Mouse (Mus musculus): ENCODE measurements around the gene Strn4. TPM values are rescaled to one million over a fixed set of nuclear protein-coding genes. Genes with fewer than 3 reads are reported as not detected.

Gene Strn4
- total and polyA plus RNA-seq, 3 experiments = 55.8 to 93.5 TPM; not detected in 1

- peaks cover 0 to 3% of the 10 kb centered on the region in 2 experiments; a peak in 1 of 4 replicates for H3K36me3 ChIP-seq (ENCODE audit: control insufficient read depth in 1 of 2, insufficient read depth in 2 of 2, low read length in 2 of 2)
- H3K9me3 ChIP-seq (replicated peaks; ENCODE audit: insufficient read depth, low read length) = no peaks in the 10 kb centered on the region
- no peak for DNase-seq (ENCODE audit: low read depth, low spot score)
- no peak for TF ChIP-seq ZMIZ1 (IDR thresholded peaks at IDR 0.05; ENCODE audit: low read depth, low read length)
- no peaks in the 10 kb centered on the region for H3K27me3 ChIP-seq (ENCODE audit: control insufficient read depth in 1 of 2, insufficient read depth in 2 of 2, low read length in 2 of 2)
- H3K9ac ChIP-seq (ENCODE audit: control insufficient read depth, low read depth, low read length, poor library complexity, severe bottlenecking) = no peak overlapping the region
- H3K27ac ChIP-seq (ENCODE audit: control insufficient read depth, low read depth, low read length) = no peak overlapping the region
- no peak overlapping the region for H3K4me3 ChIP-seq (ENCODE audit: control insufficient read depth in 1 of 2, insufficient read depth in 1 of 2, low read depth in 2 of 2, low read length in 2 of 2)
- peaks cover 3% of the 10 kb centered on the region; the same call in 1 of the 2 replicates for H3K79me2 ChIP-seq (ENCODE audit: control insufficient read depth, insufficient read depth, low read length, poor library complexity)
- peaks cover 0 to 5% of the 10 kb centered on the region in 2 experiments; a peak in 3 of 4 replicates for H3K4me1 ChIP-seq (ENCODE audit: control insufficient read depth in 1 of 2, insufficient read depth in 2 of 2, low read length in 2 of 2)
Measured at GRCm38 (mm10) chr7:16839427-16840108, 23.9 kb downstream of the Strn4 start.

GRCm38 (mm10) chr7:16840109-16840491, 24.4 kb downstream of the Strn4 start:
- H3K79me2 ChIP-seq (ENCODE audit: control insufficient read depth, insufficient read depth, low read length, poor library complexity) = peaks cover 3% of the 10 kb centered on the region; the same call in 1 of the 2 replicates
- H3K27me3 ChIP-seq (ENCODE audit: control insufficient read depth in 1 of 2, insufficient read depth in 2 of 2, low read length in 2 of 2) = no peaks in the 10 kb centered on the region
- H3K36me3 ChIP-seq (ENCODE audit: control insufficient read depth in 1 of 2, insufficient read depth in 2 of 2, low read length in 2 of 2) = peaks cover 0 to under 1% of the 10 kb centered on the region in 2 experiments; a peak in 1 of 4 replicates
- no peak overlapping the region for H3K4me3 ChIP-seq (ENCODE audit: control insufficient read depth in 1 of 2, insufficient read depth in 1 of 2, low read depth in 2 of 2, low read length in 2 of 2)
- no peak overlapping the region for H3K9ac ChIP-seq (ENCODE audit: control insufficient read depth, low read depth, low read length, poor library complexity, severe bottlenecking)
- no peak overlapping the region for H3K27ac ChIP-seq (ENCODE audit: control insufficient read depth, low read depth, low read length)
- TF ChIP-seq TBP (IDR thresholded peaks at IDR 0.05; ENCODE audit: low read depth, low read length) = no peak
- TF ChIP-seq TCF12 (IDR thresholded peaks at IDR 0.05; ENCODE audit: low read depth, low read length) = no peak
- no peak for TF ChIP-seq CHD2 (IDR thresholded peaks at IDR 0.05; ENCODE audit: low read length)
- TF ChIP-seq SMC3 (IDR thresholded peaks at IDR 0.05; ENCODE audit: low read depth, low read length) = no peak
- no peak for TF ChIP-seq MYC (IDR thresholded peaks at IDR 0.05; ENCODE audit: low read depth, low read length)
- TF ChIP-seq MAX (IDR thresholded peaks at IDR 0.05; ENCODE audit: low read length) = no peak
- no peak for TF ChIP-seq CHD1 (IDR thresholded peaks at IDR 0.05; ENCODE audit: low read depth, low read length)
- no peak for TF ChIP-seq MYB (IDR thresholded peaks at IDR 0.05; ENCODE audit: low read depth, low read length)
- no peak for DNase-seq (ENCODE audit: low read depth, low spot score)
- peaks cover 0 to 5% of the 10 kb centered on the region in 2 experiments; a peak in 3 of 4 replicates for H3K4me1 ChIP-seq (ENCODE audit: control insufficient read depth in 1 of 2, insufficient read depth in 2 of 2, low read length in 2 of 2)
- H3K9me3 ChIP-seq (replicated peaks; ENCODE audit: insufficient read depth, low read length) = no peaks in the 10 kb centered on the region

GRCm38 (mm10) chr7:16841078-16841477, 25.4 kb downstream of the Strn4 start:
- peaks cover 5% of the 10 kb centered on the region; the same call in 1 of the 2 replicates for H3K79me2 ChIP-seq (ENCODE audit: control insufficient read depth, insufficient read depth, low read length, poor library complexity)
- H3K27me3 ChIP-seq (ENCODE audit: control insufficient read depth in 1 of 2, insufficient read depth in 2 of 2, low read length in 2 of 2) = no peaks in the 10 kb centered on the region
- TF ChIP-seq EP300 (IDR thresholded peaks at IDR 0.05; ENCODE audit: low read depth in 1 of 2, low read length in 2 of 2) (no peak), USF1 (IDR thresholded peaks at IDR 0.05; ENCODE audit: low read depth, low read length) (no peak), RAD21 (IDR thresholded peaks at IDR 0.05; ENCODE audit: low read depth, low read length) (no peak), HCFC1 (IDR thresholded peaks at IDR 0.05; ENCODE audit: low read depth, low read length) (no peak), ZMIZ1 (IDR thresholded peaks at IDR 0.05; ENCODE audit: low read depth, low read length) (no peak), TBP (IDR thresholded peaks at IDR 0.05; ENCODE audit: low read depth, low read length) (no peak), MEF2A (IDR thresholded peaks at IDR 0.05; ENCODE audit: extremely low read depth, insufficient replicate concordance, low read depth, low read length, poor library complexity, severe bottlenecking) (no peak), ELF1 (IDR thresholded peaks at IDR 0.05; ENCODE audit: low read depth, low read length) (no peak), GATA1 (IDR thresholded peaks at IDR 0.05; ENCODE audit: low read depth, low read length) (no peak), MAX (IDR thresholded peaks at IDR 0.05; ENCODE audit: low read length) (no peak), TCF12 (IDR thresholded peaks at IDR 0.05; ENCODE audit: low read depth, low read length) (no peak), NRF1 (IDR thresholded peaks at IDR 0.05; ENCODE audit: insufficient read depth, low read depth, low read length, poor library complexity, severe bottlenecking) (no peak)
- no peak overlapping the region for H3K9ac ChIP-seq (ENCODE audit: control insufficient read depth, low read depth, low read length, poor library complexity, severe bottlenecking)
- no peak for DNase-seq (ENCODE audit: low read depth, low spot score)
- no peak overlapping the region for H3K27ac ChIP-seq (ENCODE audit: control insufficient read depth, low read depth, low read length)
- peaks cover 0 to 5% of the 10 kb centered on the region in 2 experiments; a peak in 3 of 4 replicates for H3K4me1 ChIP-seq (ENCODE audit: control insufficient read depth in 1 of 2, insufficient read depth in 2 of 2, low read length in 2 of 2)
- no peaks in the 10 kb centered on the region for H3K9me3 ChIP-seq (replicated peaks; ENCODE audit: insufficient read depth, low read length)
- H3K36me3 ChIP-seq (ENCODE audit: control insufficient read depth in 1 of 2, insufficient read depth in 2 of 2, low read length in 2 of 2) = 0 out of 4 replicates have a peak, but pooled peaks cover 0 to 2% of the 10 kb centered on the region in 2 experiments
- H3K4me3 ChIP-seq (ENCODE audit: control insufficient read depth in 1 of 2, insufficient read depth in 1 of 2, low read depth in 2 of 2, low read length in 2 of 2) = no peak overlapping the region
